Mouse (Mus musculus) right cerebral cortex, postnatal 25 days (tissue): ENCODE results near the gene Gmds.

Experiments
- DNase-seq: peaks from one replicate; pipeline ENCODE4 v3.0.0; 2022

Gmds gene

DNA sequence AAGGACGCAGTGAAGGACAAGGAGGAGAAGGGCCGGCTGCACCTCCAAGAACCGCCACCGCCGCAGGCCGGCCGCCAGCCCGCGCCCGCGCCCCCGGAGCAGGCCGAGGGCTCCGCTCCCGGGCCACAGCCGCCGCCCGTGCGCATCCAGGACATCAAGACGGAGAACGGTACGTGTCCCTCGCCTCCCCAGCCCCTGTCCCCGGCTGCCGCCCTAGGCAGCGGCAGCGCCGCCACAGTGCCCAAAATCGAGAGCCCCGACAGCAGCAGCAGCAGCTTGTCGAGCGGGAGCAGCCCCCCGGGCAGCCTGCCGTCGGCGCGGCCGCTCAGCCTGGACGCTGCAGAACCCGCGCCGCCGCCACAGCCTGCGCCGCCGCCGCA is 530.8 kb downstream of the Gmds start:
- no peak for DNase-seq

DNA sequence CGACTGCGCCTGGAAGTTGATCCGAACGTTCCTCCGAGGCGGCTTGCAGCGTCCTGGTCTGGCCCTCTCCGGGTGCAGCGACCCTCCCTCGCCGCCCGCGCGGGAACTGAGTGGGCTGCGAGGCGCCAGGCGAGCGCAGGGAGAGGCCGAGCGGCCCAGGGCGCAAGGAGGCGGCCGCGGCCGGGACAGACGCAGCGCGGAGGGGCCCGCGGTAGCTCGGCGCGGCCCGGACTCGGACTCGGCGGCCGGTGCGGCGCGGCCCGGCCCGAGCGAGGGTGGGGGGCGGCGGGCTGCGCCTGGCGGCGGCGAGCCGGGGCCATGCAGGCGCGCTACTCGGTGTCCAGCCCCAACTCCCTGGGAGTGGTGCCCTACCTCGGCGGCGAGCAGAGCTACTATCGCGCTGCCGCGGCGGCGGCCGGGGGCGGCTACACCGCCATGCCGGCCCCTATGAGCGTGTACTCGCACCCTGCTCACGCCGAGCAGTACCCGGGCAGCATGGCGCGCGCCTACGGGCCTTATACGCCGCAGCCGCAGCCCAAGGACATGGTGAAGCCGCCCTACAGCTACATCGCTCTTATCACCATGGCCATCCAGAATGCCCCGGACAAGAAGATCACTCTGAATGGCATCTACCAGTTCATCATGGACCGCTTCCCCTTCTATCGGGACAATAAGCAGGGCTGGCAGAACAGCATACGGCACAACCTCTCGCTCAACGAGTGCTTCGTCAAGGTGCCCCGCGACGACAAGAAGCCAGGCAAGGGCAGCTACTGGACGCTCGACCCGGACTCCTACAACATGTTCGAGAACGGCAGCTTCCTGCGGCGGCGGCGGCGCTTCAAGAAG is 531.4 kb downstream of the Gmds start:
- no peak for DNase-seq

DNA sequence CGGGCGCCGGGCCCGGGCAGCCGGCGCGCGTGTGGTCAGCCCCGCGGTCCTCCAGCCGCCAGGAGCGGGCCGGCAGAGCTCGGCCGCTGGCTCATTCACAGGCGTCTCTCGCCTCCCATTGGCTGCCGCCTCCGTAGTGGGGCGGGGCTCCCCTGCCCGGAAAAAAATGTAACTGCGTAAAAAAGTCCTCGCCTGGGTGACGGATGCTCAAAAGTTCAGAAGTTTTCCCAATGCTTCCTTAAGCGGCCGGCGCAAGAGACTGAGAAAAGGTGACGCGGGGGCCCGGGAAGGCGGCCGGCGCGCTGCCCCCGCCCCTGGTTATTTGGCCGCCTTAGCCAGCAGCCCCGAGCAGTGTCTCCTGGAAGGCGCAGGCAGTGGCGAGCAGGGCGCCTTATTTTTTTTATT is 532.1 kb downstream of the Gmds start, which contains the start of gene Foxc1:
Foxc1 (plus strand) TSS at position 206 of the 405 bp plus-strand sequence.
- peak; percentile 62 for DNase-seq

DNA sequence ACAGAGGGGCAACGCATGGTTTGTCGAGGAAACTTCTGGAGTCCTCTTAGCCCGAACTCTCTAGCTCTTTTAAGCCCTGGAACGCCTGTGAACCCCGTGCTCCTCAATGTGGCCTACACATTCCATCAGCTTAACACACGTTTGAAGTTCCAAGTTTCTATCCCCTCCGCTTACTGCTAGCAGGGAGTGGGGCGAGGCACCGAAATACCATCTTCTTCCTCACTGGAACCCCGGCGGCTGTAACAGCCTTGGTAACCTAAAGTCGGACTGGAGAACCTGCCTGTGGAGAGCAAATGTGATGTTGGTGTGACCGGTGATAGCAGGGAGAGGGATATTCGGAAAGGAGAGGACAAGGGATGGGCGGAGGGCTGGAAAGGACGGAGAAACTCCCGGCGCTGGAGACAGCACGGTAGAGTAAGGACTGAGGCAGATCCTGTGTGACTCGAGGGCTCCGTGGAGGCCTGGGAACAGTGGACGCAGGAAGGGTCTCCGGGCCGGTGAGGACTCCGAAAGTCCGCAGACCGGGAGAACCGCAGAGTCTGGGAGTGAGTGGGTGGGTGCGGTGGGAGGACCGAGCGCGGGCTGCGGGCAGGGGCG is 532.6 kb downstream of the Gmds start:
- DNase-seq = no peak

DNA sequence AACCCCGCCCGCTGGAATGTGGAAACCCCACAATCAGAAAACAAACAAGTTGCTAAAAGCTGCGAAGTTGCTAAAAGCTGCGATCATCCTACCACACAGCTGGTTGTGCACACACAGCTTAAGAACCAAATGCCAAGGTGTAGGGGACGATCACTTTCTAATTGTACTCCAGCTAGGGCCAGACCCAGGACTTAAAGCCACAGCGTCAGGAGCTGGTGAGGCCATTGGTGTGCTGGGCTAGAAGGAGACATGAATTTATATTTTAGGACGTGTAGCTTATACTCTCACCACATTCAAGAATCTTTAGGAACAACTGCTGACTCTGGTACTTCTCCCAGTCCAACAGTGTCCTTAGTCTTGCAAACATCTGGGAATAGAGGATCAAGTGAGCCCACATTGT is 534.0 kb downstream of the Gmds start:
- no peak for DNase-seq

DNA sequence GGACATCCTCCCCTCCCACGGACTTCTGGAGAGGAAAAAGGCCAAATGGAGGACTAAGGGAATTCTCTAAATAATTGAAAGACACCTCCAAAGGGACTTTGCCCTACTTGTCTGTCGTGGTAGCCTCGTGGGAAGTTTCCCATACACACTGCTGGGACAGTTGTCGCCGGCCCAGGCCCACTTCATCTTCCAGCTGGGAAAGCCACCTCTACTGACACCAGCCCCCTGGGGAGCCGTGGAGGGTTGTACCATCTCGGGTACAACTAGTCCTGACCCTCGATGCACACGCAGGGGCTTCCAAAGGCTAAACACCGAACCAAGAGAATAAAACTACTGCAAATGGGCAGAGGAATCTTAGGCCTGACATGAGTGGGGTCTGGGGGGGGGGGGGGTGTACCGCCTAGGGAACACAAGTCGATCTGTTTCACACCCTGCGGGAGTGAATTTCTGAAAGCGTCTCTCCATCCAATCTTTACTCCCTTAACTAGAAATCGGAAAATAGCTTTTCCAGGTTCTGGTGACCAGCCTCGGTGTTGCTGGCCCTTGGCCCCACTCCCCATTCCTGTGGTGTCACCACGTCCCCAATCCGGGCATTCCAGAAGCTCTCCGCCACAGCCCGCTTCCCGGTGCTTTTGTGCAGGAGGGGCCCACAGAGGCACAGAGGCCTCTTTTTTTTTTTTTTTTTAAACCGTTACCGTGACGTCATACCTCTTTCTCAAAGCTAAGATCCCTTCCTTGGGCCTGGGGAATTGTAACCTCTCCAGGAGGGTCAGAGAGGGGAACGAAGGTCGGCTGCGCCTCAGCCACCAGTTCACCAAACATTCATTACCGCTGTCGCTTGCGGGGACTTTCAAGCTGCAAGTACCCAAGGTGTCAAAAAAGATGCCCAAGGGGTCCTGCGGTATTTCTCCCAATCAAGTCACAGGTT is 535.1 kb downstream of the Gmds start:
- no peak for DNase-seq

DNA sequence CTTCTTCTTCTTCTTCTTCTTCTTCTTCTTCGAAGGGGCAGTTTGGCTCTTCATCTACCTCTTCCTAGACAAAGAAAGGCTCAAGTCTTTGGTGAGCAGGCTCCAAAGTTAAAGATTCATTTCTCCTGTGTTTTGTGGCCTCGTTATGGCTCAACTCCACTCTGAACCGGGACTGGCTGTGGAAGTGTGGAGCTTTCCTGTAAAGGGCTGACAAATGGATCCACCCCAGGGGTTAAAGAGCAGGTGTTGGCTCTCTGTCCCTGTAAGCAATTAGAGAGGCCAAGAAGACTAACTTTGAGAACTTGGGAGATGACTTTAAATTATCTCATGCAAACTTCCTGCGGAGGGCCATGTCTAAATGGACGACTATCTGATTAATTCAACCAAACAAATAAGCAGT is 536.1 kb downstream of the Gmds start:
- DNase-seq = no peak

DNA sequence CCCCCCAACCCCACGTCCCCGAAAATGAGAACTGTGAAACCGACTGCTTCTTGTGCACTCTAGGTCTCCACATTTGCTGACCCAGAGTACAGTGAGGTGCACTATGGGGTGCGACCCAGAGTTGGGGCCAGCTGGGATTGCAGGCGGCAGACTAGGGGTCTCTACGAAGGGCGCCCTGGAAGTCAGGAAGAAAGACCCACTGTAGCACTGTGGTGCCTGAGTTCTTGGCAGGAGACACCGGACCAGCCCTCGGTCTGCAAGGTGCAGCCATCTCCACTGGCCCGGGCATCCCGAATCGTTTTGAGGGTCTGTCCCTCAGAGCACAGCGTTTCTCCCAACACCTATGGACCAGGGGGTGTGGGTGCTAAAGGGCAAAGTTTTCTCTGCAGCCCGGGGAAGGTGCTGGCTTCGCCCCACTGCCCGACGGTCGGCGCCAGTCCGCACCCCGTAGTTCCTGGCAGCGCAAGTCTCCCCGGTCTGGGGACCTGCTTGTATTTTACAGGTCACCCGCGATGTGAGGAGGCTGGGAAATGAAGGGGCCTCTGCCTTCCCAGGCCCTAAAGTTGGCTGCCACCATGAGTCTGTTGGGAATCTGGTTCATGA is 536.7 kb downstream of the Gmds start:
- no peak for DNase-seq

DNA sequence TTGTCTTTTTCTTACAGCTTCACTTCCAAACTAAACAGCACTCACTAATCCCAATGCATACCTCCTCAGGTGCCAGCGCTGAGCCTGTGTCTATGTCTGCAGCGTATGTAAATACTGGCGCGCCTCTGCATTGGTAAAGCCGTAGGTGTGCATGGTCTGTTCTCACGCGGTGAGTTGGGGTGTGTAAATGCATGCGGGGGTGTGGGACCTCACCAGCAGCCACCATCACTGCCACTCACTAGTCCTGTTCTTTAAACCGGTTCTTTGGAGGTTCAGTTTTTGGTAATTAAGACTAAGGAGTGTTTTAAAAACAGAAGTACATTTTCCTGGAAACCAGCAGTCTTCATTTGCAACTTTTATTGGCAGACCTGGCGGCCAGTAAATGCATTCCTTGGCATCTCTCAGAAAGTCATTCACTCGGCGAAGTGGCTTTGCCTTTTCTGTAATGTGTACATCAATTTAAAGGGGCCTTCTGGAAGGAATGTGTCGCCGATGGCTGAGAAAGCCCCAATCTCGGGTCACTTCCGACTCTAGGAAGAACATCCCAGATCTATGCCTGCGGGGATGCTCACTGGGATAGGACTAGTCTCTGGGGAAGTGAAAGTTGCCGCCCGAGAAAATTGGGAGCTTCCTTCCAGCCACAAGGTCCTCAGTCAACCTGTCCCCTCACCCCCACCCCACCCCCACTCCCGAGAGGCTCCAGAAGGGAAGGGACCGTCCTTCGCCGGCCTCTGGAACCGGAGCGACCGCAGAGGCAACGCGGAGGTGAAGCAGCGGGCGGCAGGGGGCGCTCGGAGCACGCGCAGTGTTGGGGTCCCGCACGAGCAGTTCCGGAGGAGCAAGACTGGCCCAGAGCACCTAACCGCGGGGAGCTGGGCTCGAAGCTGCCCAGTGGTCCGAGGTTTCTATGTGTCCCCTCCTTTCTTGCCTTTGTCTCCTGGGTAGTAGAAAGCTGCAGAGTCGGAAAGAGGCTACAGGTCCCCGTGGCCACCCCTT is 537.7 kb downstream of the Gmds start:
- DNase-seq = peak; percentile 79

DNA sequence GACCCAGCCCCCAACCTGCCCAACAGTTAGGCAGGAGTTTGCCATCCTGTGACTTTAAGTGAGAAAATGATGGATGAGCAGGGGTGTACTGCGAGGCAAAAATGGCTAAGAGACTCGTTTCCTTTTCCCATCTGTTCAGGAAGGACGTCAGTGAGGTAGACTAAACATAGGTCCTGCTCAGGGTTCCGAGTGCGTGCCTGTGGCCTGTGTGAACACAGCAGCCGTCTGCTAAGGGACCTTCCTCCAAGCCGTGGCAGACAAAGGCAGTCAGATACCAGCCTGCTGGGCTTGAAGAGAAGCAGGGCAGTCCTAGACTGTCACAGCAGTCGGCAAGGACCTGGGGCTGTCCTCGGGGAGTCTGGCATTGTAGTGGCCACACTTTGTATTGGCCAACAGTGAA is 540.5 kb downstream of the Gmds start:
- no peak for DNase-seq

DNA sequence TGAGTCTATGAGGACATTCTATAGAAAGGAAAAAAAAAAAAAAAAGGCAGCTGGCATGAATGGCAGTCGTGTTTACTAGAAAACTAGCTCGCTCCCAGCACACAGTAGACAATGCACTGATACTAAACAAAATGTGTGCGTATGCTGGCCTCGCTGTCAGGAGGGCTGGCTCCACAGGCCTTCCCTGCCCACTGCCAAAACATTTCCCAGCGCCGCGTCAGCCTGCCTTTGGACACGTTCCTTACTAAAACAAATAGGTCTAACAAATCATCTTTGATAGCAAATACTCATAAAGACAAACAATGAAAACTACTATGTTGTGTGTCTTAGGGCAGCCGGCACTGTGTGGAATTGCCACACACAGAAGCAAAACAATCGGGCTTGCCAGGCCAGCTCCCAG is 541.2 kb downstream of the Gmds start:
- DNase-seq = no peak

DNA sequence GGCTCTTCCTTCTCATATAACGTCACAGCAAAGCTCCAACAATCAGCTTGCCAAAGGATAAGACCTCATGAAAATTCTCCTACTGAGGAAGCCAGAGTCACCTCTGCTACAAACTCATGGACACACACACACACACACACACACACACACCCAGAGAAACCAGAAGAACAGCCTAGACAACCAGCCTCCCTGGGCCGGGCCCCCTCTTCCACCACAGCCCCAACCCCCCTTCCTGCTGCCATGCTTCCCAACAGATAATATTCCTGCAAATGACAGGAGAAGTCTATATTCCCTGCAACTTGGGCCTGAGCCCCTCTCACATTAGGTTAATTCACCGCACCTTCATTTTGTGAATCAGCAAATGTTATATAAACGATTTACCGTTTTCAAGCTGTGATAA is 545.4 kb downstream of the Gmds start:
- DNase-seq = no peak

DNA sequence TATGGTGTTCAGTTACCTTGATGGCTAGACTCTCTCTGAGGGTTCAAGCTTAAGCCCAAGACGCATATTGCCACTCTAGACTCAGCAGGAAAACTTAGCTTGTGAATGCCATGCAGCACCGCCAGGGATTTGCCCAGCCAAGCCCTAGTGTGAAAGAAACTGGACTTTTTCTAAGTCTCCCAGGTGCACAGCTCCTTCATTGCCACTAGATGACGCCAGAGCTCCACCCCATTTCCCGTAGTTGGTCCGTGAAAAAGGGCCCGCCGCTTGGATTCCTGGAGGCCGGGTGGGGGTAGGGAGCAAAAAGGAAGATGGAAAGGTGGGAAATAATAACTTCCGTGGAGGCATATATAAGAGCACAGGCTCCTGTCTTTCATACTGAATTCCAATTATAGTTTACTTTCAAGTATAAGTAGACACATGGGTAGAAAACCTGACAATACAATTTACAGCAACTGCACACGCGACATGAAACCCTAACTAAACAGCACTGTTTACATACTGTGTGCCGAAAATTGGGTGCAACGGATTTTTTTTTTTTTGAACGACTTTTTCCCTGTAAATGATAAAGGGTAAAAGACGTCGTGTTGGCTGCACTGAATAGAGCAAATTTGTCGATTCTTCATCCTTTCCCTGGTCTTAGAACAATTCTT is 545.9 kb downstream of the Gmds start:
- no peak for DNase-seq

DNA sequence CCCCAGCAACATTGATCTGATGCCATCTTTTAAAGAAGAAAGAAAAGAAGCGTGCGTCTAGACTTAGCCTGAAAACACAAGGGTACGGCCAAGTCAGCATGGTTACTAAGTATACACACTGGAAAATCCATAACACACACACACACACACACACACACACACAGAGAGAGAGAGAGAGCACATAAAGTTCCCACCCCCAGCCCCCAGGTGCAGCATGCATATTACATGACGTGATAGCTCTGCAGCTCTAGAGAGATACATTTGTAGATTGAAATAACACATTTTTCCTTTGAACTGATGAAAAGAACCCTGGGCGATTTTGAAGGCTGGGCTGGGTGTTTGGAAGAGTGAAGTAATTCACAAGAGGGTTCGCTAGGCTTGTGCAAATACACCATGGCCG is 553.8 kb downstream of the Gmds start:
- no peak for DNase-seq

DNA sequence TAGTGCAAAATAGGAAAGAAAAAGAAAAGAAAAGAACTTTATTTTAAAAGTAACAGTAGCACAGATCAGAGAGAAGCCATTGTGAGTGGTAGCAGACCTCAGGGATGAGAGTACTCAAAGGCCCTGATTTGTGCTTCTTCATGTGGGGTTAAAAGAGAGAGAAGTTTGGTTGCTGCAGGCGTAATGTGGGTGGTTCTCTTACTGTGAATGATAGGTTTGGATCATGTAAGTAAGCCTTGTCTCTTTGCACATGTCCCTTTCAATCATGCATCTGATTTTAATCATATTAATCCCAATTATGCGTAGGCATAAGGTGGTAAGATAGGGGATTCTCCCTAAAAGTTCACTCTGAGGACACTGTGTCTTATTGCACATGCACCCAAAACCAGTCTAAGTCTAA is 556.5 kb downstream of the Gmds start:
- no peak for DNase-seq

DNA sequence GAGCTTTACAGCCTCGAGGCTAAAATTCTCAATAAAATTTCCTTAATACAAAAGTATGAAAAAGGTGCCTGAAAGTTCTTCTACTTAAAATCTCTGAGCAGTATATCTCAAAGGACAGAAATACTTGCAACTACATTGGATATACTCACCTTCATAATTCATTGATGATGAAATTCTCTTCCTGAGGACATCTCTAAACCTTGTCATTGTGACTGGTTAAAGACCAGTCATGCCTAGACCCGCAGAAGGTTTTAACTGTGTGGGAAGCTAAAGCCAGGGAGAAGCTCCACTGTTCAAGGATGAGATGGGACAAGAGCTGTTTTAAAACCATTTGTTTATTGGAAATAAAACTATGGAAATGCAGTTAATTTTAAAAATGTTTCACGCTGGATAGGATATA is 558.2 kb downstream of the Gmds start:
- no peak for DNase-seq

DNA sequence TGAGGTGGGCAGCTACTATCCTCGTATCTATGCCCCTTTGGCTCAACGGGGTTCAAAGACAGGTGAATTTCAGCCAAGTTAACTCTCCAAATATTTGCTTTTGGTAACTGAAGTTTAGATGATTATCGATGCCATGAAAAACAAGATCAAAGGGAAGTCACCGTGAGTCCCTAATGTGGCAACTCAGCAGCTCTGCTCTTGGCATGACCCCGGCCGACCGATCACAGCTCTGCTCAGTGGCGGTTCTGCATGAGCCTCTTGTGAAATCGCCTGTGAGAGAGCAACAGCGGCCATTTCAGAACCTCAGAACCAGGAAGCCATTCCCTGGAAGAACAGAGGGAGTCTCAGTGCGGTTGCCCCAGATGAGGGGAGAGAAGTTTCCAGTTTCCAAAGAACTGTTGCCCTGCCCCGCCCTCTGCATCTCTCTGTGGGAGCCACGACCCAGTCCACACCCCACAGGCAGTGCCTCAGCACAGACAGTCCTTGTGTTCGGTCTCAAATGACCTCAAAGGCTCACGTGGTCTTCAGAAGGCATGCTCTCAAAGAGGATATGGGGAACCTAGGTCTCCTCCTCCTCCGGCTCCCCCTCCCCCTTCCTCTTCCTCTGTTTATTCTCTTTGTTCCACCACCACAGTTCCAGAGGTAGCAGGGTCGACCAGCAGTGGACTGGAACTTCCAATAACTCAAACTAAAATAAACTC is 559.1 kb downstream of the Gmds start:
- no peak for DNase-seq

DNA sequence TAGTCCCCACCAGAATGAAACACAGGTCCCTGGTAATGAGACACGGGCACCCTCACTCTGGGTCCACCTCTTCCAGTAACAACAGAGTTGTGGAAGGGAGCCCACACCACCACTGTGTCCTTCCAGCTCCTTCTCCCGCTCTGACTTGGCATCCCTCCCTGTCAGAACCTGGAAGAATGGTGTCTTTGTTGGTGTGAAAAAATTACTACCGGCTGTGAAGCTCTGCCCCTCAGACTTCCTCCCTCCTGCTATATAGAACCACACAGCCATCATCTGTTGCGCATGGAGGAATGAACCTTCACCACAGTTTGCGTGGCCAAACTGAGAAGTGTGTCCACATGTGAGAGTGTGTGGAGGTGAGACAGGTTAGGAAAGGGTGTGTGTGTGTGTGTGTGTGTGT is 562.8 kb downstream of the Gmds start:
- DNase-seq = no peak

DNA sequence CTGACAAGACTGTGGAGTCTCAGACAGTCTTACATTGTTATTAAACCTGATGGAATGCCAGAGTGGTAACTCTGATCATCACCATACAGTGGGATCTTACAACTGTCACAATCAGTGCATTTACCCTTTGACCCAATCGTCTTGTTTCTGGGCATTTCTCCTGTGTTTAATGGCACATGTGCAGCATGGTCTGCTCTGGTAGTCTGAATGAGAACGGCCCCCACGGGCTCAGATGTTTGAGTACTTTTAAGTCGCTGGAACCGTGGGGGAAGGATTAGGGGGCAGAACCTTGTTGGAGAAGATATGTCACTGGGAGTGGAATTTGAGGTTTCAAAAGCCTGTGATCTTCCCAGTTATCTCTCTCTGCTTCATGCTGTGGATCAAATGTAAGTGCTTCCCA is 565.7 kb downstream of the Gmds start:
- no peak for DNase-seq
